Mouse (Mus musculus) C2C12 (cell line): Measurements from ENCODE around the gene Grk6. TPM values are rescaled to one million over a fixed set of nuclear protein-coding genes. Genes with fewer than 3 reads are reported as not detected.

ENCODE experiments used
- H3K27me3 ChIP-seq: one replicate; pipeline ENCODE4 v1.6.1; 2011; ENCODE audit not compliant: control insufficient read depth, insufficient read depth, insufficient read length
- H3K36me3 ChIP-seq: one replicate; pipeline ENCODE4 v1.6.1; 2011; ENCODE audit not compliant: control insufficient read depth, insufficient read depth
- H3K4me3 ChIP-seq: one replicate; pipeline ENCODE4 v1.5.1; 2011; ENCODE audit warnings: mild to moderate bottlenecking, control low read depth; ENCODE audit not compliant: poor library complexity, insufficient read depth, severe bottlenecking
- H3K79me2 ChIP-seq: one replicate; pipeline ENCODE4 v1.6.1; 2011; ENCODE audit not compliant: control insufficient read depth, insufficient read depth
- H3K79me3 ChIP-seq: one replicate; pipeline ENCODE4 v1.6.1; 2011; ENCODE audit warnings: low read depth, control low read depth
- H3ac ChIP-seq: one replicate; pipeline ENCODE3; 2011; ENCODE audit warnings: low read depth; ENCODE audit not compliant: control insufficient read depth, insufficient read length
- CEBPB ChIP-seq: IDR thresholded peaks from one replicate; pipeline ENCODE4 v1.6.1; 2011; ENCODE audit warnings: low read depth, mild to moderate bottlenecking, control low read depth, moderate library complexity
- CTCF ChIP-seq: IDR thresholded peaks from one replicate; pipeline ENCODE4 v1.5.1; 2011; ENCODE audit not compliant: control insufficient read depth, insufficient read depth, insufficient read length
- FOSL1 ChIP-seq: IDR thresholded peaks from one replicate; pipeline ENCODE4 v1.8.0; 2011; ENCODE audit warnings: mild to moderate bottlenecking, low read length; ENCODE audit not compliant: poor library complexity, insufficient read depth, severe bottlenecking
- MAX ChIP-seq: IDR thresholded peaks from one replicate; pipeline ENCODE4 v1.6.1; 2011; ENCODE audit warnings: mild to moderate bottlenecking, control low read depth
- MYOD1 ChIP-seq: IDR thresholded peaks from one replicate; pipeline ENCODE4 v1.6.1; 2011; ENCODE audit warnings: low read depth; ENCODE audit not compliant: control insufficient read depth, insufficient read length
- MYOG ChIP-seq: IDR thresholded peaks from one replicate; pipeline ENCODE4 v1.6.1; 2011; ENCODE audit not compliant: control insufficient read depth, insufficient read length; ENCODE audit errors: extremely low read depth
- USF1 ChIP-seq: IDR thresholded peaks from one replicate; pipeline ENCODE4 v1.6.1; 2011; ENCODE audit warnings: low read depth, mild to moderate bottlenecking, control low read depth, moderate library complexity
- long read RNA-seq, 2 experiments: library from polyadenylated mRNA; unstranded; transcript quantifications; one replicate each; pipeline ENCODE4 v2.0.0; 2019 to 2020
- polyA plus RNA-seq: library from polyadenylated mRNA; unstranded; fragments of >200 nt; fragmentation: generic; extraction: Trizol; gene quantifications from one replicate; pipeline ENCODE4 v1.2.1, GENCODE M21; 2012; ENCODE audit warnings: missing spikeins

Gene Grk6
- 81.9 TPM for polyA plus RNA-seq
- long read RNA-seq, experiment 1, partial matches to known transcripts: 2 of 12 reads
- long read RNA-seq, experiment 1, other reads (novel, unspliced or antisense): 5 of 12 reads
- long read RNA-seq, experiment 2, transcript Grk6-203 (16 exons, 1,997 nt): major isoform, 89 of 174 reads
- long read RNA-seq, experiment 2, transcript Grk6-201 (16 exons, 2,994 nt): minor isoform, 44 of 174 reads
- long read RNA-seq, experiment 2, partial matches to known transcripts: 15 of 174 reads
- long read RNA-seq, experiment 2, other reads (novel, unspliced or antisense): 22 of 174 reads

GRCm38 (mm10) chr13:55444937-55445315 lies at the start of gene Grk6:
TSS of gene Grk6 (plus strand) at chr13:55445072.
- peak within 1 kb of the TSS; percentile 78 for H3K4me3 ChIP-seq
- peaks cover 36% of the 10 kb centered on the region for H3K79me3 ChIP-seq
- peak within 1 kb of the TSS; percentile 84 for H3ac ChIP-seq
- TF ChIP-seq FOSL1 (no peak), CTCF (no peak), MYOD1 (no peak), MAX (no peak), USF1 (no peak), CEBPB (no peak), MYOG (no peak)
- H3K36me3 ChIP-seq: peaks cover 6% of the 10 kb centered on the region
- H3K79me2 ChIP-seq: peaks cover 46% of the 10 kb centered on the region
- no peaks in the 10 kb centered on the region for H3K27me3 ChIP-seq

- Histone ChIP-seq H3K36me3 (no peaks in the 10 kb centered on the region), H3K79me2 (no peaks in the 10 kb centered on the region), H3K27me3 (peaks cover 43% of the 10 kb centered on the region)
Observed at GRCm38 (mm10) chr13:55398088-55398487, 46.8 kb upstream of the Grk6 start, which contains the start of gene Slc34a1. TSS of gene Slc34a1 (plus strand) at chr13:55398187.

GRCm38 (mm10) chr13:55399300-55400038 lies 45.4 kb upstream of the Grk6 start:
- no peak for TF ChIP-seq CTCF
- TF ChIP-seq MYOD1: no peak
- TF ChIP-seq CEBPB: no peak
- no peak for TF ChIP-seq USF1
- no peak for TF ChIP-seq MAX
- TF ChIP-seq FOSL1: no peak
- no peak for TF ChIP-seq MYOG
- Histone ChIP-seq H3ac (no peak overlapping the region), H3K4me3 (no peak overlapping the region), H3K27me3 (peaks cover 54% of the 10 kb centered on the region), H3K36me3 (no peaks in the 10 kb centered on the region), H3K79me3 (no peaks in the 10 kb centered on the region), H3K79me2 (no peaks in the 10 kb centered on the region)

More at GRCm38 (mm10) chr13:55398088-55398487, 46.8 kb upstream of the Grk6 start, which contains the start of gene Slc34a1:
- Histone ChIP-seq H3K79me3 (no peaks in the 10 kb centered on the region), H3K4me3 (no peak within 1 kb of the TSS), H3ac (no peak within 1 kb of the TSS)
- TF ChIP-seq MYOG: no peak
- TF ChIP-seq USF1: no peak
- TF ChIP-seq FOSL1: no peak
- TF ChIP-seq CEBPB: no peak
- TF ChIP-seq MYOD1: no peak
- TF ChIP-seq MAX: no peak
- TF ChIP-seq CTCF: no peak

- H3K27me3 ChIP-seq: peaks cover 54% of the 10 kb centered on the region
- no peak overlapping the region for H3K4me3 ChIP-seq
- no peaks in the 10 kb centered on the region for H3K79me2 ChIP-seq
- no peaks in the 10 kb centered on the region for H3K36me3 ChIP-seq
- no peak for TF ChIP-seq CEBPB
- TF ChIP-seq FOSL1: no peak
- no peak for TF ChIP-seq CTCF
- TF ChIP-seq MYOG: no peak
- no peak for TF ChIP-seq USF1
- TF ChIP-seq MYOD1: no peak
- TF ChIP-seq MAX: no peak
- H3K79me3 ChIP-seq: no peaks in the 10 kb centered on the region
- no peak overlapping the region for H3ac ChIP-seq
Observed at GRCm38 (mm10) chr13:55400039-55400346, 44.9 kb upstream of the Grk6 start.

- Histone ChIP-seq H3K79me2 (no peaks in the 10 kb centered on the region), H3K36me3 (no peaks in the 10 kb centered on the region), H3K79me3 (no peaks in the 10 kb centered on the region), H3K27me3 (peaks cover 49% of the 10 kb centered on the region), H3ac (no peak overlapping the region), H3K4me3 (no peak overlapping the region)
- TF ChIP-seq MYOD1 (no peak), MAX (no peak), CTCF (no peak), MYOG (no peak), CEBPB (no peak), USF1 (no peak), FOSL1 (no peak)
Observed at GRCm38 (mm10) chr13:55403266-55403665, 41.6 kb upstream of the Grk6 start.
